Mouse (Mus musculus) erythroid progenitor cell, adult 5-6 weeks (primary cell): Measurements from ENCODE around the gene Pspc1. TPM values are rescaled to one million over a fixed set of nuclear protein-coding genes. Genes with fewer than 3 reads are reported as not detected.
"Not testable (repeated sequence)": the region's sequence is repeated elsewhere in the genome, so short reads cannot be mapped to it uniquely, and the experiment has no call there.

Experiments used
- ATAC-seq: replicated peaks from 2 replicates; pipeline ENCODE4 v1.8.0; 2016; ENCODE audit warnings: moderate number of reproducible peaks, mild to moderate bottlenecking, moderate TSS enrichment, inconsistent platforms; ENCODE audit not compliant: poor library complexity, low FRiP score, severe bottlenecking
- total RNA-seq, 2 experiments: library from RNA; stranded (forward) in 1 of 2; stranded (reverse) in 1 of 2; fragments of 150-400 nt in 1 of 2; fragments of 186-747, 209-891 nt in 1 of 2; gene quantifications; 2 replicates each; pipeline versions ENCODE4 v1.2.3 to v1.2.4; 2015 to 2017; ENCODE audit warnings: low replicate concordance in 2 of 2

Pspc1 gene
- total RNA-seq (2015; ENCODE audit: low replicate concordance) (82.2 and 100 TPM in 2 replicates), total RNA-seq (2017; ENCODE audit: low replicate concordance) (219 and 284 TPM in 2 replicates)

DNA sequence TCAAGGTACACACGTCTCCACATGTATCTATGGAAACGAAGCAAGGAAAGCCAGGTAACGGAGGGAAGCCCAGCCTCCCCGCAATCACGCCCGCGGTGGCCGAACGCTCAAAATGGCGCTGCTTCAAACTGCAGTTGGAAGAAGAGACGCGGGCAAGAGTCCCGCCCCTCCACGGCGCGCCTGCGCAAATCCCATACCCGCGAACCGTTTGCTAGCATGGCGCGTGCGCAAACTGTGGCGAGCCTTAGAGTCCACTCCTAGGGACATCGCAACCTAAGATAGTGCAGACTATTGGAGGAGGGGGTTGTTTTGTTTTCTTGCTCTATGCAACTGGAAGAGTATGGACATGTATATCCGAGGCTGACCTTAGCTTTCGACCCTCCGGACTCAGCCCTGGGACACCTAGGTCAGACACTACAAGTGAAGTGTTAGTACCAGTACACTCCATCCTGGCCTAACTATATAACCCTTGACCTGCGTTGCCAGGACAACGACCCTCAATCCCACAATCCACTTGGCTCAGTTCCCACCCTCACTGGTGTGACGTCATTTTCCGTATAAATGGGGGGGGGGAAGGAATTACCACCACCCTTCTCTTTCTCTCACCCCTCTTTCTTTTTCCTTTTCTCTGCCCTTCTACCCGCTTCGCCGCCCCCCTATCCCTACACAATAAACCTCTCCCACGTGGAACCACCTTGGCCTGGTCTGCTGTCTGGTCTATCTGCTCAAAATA lies at the start of gene Pspc1:
TSS of gene Pspc1 (minus strand) at position 117 of the 733 bp plus-strand sequence.
- ATAC-seq: peak; percentile 92

DNA sequence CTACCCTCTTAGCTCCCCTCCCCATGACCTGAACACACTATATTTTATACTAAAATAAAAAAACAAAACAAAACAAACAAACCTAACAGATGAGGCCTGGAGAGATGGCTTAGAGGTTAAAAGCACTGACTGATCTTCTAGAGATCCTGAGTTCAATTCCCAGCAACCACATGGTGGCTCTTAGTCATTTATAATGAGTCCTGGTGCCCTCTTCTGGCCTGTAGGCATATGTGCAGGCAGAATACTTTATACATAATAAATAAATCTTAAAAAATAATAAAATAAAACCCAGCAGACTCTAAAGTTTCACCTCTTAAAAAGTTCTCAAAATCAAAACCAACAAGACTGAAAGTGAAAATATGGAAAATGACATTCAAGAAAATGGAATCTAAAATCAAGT lies 46.4 kb upstream of the Pspc1 start:
- ATAC-seq: no peak

DNA sequence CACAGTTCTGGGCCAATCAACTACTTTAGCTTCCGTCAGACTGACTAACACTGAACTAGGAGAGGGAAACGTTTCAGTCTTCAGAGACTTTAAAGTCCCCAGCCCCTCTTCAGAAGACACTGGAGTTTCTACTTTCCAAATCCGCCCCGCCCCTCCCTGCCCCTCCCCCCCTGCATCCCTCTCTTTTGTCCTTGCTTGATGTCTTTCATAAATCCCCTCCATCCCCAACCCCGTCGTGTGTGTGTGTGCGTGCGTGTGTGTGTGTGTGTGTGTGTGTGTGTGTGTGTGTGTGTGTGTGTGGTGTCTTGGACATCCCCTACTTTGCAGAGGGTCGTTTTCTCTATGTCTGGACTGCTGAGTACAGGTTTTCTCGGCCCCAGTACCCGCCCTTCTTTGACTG lies 39.5 kb upstream of the Pspc1 start:
- ATAC-seq: no peak

DNA sequence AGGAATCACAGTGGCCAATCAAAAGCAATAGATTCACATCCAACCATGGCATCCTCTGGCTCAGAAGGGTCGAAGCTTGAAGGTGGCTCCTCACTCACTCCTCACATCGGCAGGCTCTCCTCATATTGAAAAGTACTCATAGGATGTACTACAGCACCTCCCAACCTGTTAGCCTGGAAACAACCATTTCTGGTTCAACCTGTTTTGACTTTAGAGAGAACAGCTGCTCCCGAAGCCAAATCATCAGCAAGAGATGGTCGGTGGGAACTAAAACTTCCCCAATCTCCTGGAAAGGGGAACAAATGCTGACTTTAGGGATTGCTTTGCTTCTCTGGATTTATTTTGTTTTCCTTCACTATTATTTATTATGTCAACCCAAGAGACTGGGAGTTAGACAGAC lies 39.0 kb upstream of the Pspc1 start:
- no peak for ATAC-seq

DNA sequence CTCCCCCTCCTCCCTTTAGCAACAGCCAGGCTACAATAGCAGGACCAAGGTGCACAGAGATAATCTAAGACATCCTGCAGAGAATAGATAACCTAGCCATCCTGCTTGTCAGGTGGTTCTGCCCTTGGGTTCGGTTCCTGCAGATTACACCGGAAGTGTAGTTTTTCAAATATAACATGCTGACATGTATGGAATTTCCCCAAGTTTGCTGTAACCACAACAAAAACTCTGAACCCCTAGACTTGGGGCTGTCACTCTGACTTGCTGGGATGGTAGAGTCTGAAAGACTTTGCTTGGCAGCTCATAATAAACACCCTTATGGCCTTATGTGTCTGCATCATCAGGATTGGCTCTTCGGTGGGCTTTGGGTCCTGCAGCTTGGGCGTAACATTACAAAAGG lies 38.4 kb upstream of the Pspc1 start:
- no peak for ATAC-seq

DNA sequence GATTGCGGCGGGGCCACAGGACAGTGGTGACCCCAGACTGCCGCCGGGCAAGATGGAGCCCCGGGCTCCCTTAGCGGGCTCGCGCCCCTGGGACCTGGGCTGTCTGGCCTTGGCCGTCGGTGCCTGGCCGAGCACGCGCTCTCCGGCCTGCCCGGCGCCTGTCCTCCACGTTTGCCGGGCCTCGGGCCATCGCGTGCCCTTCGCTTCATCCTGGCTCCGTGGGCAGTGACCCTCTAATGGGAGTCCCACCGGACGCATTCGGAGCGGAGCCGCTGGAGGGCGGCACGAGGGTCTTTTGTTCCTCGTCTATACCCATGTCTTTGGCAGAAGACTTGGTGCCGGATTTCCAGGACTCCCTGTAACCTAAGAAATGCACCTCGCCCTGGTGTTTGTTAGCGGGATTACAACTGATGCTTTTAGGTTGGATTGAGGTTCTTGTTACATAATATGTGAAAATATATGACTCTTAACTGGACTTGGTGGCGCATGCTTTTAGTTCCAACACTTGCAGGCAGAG lies 34.5 kb upstream of the Pspc1 start:
- ATAC-seq: peak; percentile 50

DNA sequence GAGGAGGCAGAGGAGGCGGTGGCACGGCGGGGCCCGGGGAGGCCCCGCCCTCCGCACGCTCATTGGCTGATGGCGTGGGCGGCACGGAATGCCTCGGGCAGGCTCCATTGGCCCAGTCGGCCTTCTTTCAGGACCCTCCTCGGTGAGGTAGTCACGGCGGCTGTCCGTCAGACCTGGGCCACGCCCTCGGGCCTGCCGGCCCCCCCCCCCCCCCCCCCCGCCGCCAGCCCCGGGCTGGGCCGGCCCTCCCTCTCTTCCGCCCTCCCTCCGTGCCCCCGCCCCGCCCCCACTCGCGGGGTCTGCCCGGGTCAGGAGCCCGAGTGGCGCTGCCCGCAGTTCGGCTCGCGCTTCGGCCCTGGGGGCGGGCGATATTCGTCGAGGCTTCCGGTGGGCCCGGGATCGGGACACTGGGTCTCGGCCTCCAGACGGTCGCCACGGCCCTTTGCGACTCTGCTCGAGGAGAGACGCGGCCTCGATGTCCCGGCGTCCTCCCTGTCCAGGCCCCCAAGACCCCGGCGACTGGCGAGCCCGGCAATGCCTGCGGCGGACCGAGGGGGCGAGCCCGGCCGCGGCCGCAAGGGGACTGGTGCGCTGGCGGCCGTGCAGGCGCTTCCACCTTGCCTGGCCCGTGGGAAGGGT lies 33.7 kb upstream of the Pspc1 start, which contains the start of gene Zmym5:
TSS of gene Zmym5 (minus strand) at position 16 of the 639 bp plus-strand sequence.
- ATAC-seq: peak; percentile 97

DNA sequence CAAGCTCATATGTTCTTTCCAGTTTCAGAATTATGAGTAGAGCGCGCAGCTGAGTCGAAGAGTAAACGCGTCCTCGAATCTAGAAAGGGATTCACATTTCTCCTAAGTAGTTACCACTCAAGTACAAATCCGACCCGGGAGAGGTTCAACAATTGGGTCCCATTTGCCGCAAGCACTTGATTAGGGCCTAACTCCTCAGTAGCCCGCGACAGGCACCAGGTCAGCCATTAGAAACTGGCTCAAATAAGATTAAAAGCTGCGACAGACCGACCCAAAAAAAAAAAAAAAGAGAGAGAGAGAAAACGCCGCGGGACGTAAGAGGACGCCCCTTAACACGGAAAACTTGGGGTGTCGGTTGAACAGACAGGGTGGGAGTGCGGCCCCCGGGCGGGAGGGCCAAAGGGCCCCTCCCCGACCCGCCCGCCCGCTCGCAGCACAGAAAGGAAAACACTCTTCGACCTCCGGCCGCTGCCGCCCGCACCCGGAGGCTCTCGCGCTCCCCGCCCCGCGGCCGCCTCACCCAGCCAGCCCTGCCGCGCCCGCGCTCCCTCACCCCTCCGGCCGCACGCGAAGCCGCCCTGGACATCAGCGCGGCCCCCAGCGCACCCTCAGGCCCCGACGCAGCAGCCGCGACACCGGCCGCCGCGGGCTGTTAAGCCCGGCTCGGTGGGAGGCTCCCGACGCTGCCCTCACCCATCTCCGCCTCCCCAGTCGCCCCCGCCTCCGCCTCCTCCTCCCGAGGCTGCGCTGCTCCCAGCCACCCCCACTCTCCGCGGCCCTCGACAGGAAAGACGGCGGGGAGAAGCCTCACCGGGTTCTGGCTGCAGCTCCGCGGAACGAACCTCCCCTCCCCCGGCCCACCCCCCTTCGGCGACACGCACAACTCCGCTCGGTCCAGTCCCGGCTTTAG lies 32.9 kb upstream of the Pspc1 start:
- ATAC-seq: peak; percentile 77

DNA sequence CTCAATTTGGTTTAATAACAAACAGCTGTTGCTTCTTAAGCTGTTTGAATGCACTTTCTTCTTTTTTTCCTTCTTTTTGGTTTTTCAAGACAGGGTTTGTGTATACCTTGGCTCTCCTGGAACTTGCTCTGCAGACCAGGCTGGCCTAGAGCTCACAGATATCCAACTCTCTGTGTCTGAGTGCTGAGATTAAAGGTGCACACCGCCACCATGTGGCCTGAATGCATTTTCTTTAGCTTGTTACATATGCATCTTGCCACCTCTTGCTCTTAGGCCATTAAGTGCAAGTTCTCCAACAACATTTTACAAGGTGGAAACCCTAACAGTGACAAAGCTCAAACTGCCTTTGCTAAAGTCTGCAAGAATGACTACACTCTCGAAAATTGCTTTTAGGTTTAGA lies 15.1 kb upstream of the Pspc1 start:
- ATAC-seq: no peak

DNA sequence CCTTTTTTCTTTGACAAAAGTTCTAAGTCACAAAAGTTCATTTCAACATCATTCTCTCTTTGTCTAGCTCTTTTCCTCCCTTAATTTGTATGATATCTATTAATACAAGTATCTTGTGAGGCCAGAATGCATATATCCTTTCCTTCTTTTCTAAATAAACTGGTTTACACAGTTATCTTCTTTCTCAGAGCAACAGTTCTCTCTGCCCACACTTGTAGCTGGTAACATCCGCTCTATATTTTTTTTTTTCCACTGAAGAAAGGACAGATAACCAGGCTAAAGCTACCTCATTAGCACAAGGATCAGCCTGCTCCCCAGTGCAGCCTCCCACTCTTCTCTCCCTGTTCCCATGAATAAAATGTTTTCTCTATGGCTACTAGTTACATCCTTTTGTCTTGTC lies 6.5 kb upstream of the Pspc1 start:
- ATAC-seq: no peak

DNA sequence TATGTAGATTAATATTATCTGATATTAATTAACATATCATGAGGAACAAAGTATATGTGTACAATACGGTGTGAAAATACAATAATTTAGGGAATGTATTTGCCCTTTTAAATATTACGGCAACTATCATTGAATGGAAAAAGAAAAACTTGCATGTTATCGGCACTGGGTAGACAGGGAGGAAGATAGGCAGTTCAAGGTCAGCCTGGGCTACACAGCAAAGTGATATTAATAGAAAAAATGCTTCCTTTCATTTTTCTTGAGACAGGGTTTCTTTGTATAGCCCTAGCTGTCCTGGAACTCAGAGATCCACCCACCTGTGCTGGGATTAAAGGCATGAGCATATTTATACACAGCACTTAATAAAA lies 801 bp upstream of the Pspc1 start:
- no peak for ATAC-seq

DNA sequence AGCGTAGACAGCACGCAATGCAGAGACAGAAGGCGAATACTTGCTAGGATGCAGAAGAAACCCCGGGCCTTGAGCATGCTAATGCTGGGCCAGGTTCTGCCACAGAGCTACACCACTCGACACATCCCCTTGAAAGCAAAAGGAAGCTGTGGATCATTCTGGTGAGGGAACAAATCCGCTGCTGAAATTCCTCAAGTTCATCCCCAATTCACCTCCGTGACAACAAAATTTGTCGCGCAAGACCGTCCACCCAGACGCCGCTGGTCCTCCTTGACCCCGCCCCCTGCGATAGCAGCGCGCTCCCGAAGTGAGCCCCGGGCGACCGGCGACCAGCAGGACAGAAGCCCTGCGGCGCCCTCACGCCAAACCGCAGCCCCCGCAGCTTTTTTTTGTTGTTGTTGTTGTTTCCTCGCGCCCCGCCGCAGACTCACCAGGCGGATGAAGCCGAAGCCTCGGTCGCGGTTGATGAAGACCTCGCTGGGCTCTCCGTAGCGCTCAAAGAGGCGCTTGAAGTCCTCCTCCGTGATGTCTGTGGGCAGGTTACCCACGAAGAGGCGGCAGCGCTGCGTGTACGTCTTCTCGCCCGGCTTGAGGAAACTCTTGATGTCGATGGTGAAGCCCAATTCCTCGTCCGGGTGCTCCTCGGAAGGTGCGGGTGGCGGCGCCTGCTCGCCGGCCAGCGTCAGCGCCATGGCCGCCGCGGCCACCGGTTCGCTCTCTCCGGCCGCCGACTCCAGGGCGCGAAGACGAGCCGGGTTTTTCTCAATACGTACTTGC lies 568 bp downstream of the Pspc1 start:
- peak; percentile 85 for ATAC-seq

DNA sequence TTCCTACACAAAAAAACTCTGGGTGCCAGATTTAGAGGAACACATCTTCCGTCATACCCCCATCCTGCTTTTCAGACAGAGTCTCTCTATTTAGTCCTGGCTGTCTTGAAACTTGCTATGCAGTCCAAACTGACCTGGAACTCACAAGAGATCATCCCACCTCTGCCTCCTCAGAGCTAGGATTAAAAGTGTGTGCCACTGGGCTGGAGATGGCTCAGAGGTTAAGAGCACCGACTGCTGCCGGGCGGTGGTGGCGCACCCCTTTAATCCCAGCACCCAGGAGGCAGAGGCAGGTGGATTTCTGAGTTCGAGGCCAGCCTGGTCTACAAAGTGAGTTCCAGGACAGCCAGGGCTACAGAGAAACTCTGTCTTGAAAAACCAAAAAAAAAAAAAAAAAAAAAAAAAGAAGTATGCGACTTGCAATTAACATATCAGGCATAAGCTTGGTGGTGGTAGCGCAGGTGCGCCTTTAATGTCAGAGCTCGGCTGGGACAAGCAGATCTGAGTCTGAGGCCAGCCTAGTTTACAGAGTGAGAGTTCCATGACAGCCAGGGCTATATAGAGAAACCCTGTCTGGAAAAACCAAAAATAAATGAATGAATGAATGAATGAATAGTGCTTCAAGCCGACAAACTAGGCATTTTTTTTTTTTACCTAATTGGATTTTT lies 1.4 kb downstream of the Pspc1 start:
- no peak for ATAC-seq

DNA sequence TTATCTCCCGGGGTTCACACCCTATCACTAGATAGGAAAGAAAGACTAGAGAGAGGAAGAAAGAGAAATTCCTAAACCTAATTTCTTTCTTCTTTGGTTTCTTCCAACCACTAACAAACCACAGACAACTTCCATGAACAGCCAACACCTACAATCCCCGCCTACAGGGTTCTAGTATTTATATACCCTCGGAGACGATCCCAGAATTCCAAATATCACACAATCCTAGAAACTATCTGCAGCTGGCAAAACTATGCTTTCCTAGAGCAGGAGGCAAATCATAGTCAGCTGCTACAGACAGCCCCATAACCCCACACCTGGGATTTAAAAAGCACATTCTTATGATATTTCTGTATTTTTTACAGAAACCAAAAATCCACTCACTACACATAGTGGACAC lies 2.7 kb downstream of the Pspc1 start:
- no peak for ATAC-seq

DNA sequence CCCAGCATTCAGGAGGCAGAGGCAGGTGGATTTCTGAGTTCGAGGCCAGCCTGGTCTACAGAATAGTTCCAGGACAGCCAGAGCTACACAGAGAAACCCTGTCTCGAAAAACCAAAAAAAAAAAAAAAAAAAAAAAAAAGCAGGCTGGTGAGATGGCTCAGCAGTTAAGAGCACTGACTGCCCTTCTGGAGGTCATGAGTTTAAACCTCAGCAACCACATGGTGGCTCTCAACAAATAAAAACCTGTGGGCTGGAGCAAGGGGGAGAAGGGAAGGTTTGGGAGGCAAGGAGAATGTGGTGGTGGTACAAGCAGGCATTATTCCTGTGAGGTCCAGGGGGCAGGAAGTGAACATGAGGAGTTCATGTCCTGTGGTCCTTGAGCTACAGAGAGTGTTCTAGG lies 11.7 kb downstream of the Pspc1 start:
- not testable (repeated sequence) for ATAC-seq

DNA sequence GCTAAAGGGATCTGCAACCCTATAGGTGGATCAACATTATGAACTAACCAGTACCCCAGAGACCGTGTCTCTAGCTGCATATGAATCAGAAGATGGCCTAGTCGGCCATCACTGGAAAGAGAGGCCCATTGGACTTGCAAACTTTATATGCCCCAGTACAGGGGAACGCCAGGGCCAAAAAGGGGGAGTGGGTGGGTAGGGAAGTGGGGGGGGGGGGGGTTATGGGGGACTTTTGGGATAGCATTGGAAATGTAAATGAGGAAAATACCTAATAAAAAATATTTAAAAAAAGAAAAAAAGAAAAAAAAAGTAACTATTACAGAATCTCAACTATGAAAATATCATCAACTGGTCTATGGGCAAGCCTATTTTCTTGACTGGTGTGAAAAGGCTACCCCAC lies 13.0 kb downstream of the Pspc1 start:
- ATAC-seq: not testable (repeated sequence)

DNA sequence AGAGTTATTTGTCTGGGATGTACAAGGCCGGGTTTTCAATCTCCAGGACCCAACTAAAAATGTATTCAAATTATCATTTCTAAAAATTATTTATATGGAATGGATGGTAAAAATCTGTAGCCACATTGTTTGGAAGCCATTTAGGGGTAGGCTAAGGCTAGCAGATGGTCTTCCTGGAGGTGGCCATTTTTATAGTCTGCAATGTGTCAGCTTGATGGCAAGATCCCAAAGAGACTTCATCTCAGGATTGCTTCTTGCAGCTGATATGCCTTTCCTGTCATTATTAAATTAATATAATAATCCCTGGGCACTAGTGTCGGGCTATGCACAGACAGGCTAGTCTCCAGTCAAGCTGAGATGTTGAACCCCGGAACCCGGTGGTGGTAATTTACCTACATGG lies 26.8 kb downstream of the Pspc1 start:
- no peak for ATAC-seq

DNA sequence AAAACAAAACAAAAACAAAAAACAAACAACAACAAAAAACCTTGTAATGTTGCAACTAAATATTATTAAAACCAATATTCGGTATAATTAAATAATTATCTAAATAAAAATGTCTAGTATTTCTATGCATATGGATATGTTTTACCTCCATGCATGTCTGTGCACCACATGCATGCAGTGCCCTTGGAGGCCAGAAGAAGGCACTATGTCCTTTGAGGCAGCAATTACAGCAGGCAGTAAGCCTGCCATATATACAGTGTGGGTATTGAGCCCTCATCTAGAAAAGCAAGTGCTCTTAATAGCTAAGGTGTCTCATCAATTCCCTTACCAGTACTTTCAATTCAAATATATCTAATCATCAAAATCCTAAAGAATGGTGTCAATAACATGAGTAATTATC lies 37.9 kb downstream of the Pspc1 start:
- ATAC-seq: no peak

DNA sequence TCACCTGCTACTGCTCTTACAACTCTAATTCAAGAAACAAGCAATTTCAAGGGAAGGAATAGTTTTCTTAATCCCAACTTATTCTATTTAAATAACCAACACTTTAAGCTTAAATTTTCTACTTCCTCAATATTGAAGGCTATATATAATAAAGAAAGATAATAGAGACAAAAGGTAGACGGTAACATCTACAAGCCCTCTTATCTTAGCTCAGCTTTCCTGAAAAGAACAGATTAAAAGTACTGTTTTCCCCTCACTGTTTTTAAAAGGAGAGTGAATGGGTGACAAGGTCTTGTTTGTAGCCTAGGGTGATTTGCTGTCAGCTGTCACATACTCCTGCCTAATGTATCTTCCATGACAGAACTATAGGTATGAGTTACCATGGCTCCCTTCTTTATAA lies 51.6 kb downstream of the Pspc1 start:
- no peak for ATAC-seq
